Mouse (Mus musculus): ENCODE results near the gene Il34.

DNA sequence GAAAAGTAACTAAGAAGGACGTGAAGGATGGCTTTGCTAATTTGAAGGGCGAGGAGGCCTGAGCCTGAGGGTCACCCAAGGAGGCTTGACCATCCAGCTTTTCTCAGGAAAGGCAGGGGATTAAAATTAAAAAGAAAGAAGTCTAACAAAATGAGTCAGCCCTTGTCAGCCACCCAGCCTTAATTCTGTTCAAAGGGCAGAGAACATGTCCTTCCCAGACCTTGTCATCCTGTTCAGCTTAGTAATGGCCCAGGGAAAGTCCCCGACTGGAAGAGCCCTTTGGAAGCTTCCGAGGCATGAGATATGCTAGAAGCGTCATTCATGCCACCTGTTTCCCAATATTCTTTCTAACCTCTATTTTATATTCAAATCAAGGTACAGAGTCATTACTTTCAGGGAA, 2.7 kb downstream of the Il34 start:
- no peak for TF ChIP-seq CTCF (IDR thresholded peaks at IDR 0.05; ENCODE audit: insufficient read depth, low read length)
- no peak for TF ChIP-seq POLR2A (IDR thresholded peaks at IDR 0.05; ENCODE audit: borderline replicate concordance, extremely low read depth, low read depth, low read length)

All from lung, adult 2 months (tissue).